ENCODE assay signal across 23 mouse cellular contexts in genomic region chr7:136487556-136487955, GRCm38 (mm10).
A peak's percentile ranks its signal among the peaks of the same experiment; 100 is the strongest.
DNase-seq lines count a peak whose midpoint lies in the region; ATAC-seq and TF ChIP-seq lines count a peak whose summit lies in the region.
"Had no signal": no experiment of that assay in that cellular context is flagged by ENCODE, and none has a peak within 500 bp of the region (broad histone marks: within the 10 kb centered on the region; RNA-seq: fewer than 3 reads in every experiment).

No protein-coding gene starts in this region.

- TF ChIP-seq CTCF in hindbrain, postnatal 0 days (IDR thresholded peaks at IDR 0.05; ENCODE audit: low read depth), result no peak
- no peak for TF ChIP-seq CTCF in brain, embryonic 14.5 days (IDR thresholded peaks at IDR 0.05; ENCODE audit: borderline replicate concordance, extremely low read depth, insufficient read depth, insufficient read length)

- WGBS in embryonic facial prominence, embryonic 14.5 days, result 34% methylated on average over 5 of the region's 5 CpGs
- 51% methylated on average over 5 of the region's 5 CpGs for WGBS in embryonic facial prominence, embryonic 10.5 days
- 58% methylated on average over 5 of the region's 5 CpGs for WGBS in hindbrain, postnatal 0 days
- WGBS in hindbrain, embryonic 11.5 days, result 68% methylated on average over 5 of the region's 5 CpGs
- WGBS in limb, embryonic 14.5 days, result 26% methylated on average over 5 of the region's 5 CpGs

- H3K4me3 ChIP-seq in embryonic facial prominence, embryonic 14.5 days (ENCODE audit: low read depth, low read length), result no peak overlapping the region
- H3K4me3 ChIP-seq in embryonic facial prominence, embryonic 10.5 days, result no peak overlapping the region
- no peak overlapping the region for H3K4me3 ChIP-seq in hindbrain, postnatal 0 days (ENCODE audit: low read length)
- no peak overlapping the region for H3K4me3 ChIP-seq in hindbrain, embryonic 11.5 days (ENCODE audit: low read depth, low read length)
- no peak overlapping the region for H3K4me3 ChIP-seq in limb, embryonic 14.5 days (replicated peaks; ENCODE audit: low read length)
- H3K4me3 ChIP-seq: embryonic facial prominence, embryonic 12.5 days; forebrain, embryonic 12.5 days; heart, embryonic 15.5 days had no signal

- no peak overlapping the region for H3K4me2 ChIP-seq in embryonic facial prominence, embryonic 14.5 days (ENCODE audit: low read depth, low read length)
- no peak overlapping the region for H3K4me2 ChIP-seq in hindbrain, postnatal 0 days (ENCODE audit: low read depth, low read length)
- H3K4me2 ChIP-seq in hindbrain, embryonic 11.5 days (replicated peaks; ENCODE audit: low read depth, low read length), result no peak overlapping the region
- H3K4me2 ChIP-seq in limb, embryonic 14.5 days (replicated peaks; ENCODE audit: low read depth, low read length, severe bottlenecking), result no peak overlapping the region
- H3K4me2 ChIP-seq: embryonic facial prominence, embryonic 12.5 days; forebrain, embryonic 12.5 days; heart, embryonic 11.5 days; heart, embryonic 15.5 days had no signal

- no peak overlapping the region for H3K27ac ChIP-seq in embryonic facial prominence, embryonic 14.5 days (replicated peaks; ENCODE audit: low read depth, low read length)
- no peak overlapping the region; the same call in 1 of the 2 replicates for H3K27ac ChIP-seq in embryonic facial prominence, embryonic 10.5 days (replicated peaks)
- H3K27ac ChIP-seq in hindbrain, postnatal 0 days, result 0 out of 2 replicates have a peak overlapping the region, but pooled peaks have one; percentile 11
- H3K27ac ChIP-seq in hindbrain, embryonic 11.5 days (ENCODE audit: low read depth, low read length), result no peak overlapping the region
- peak overlapping the region; percentile 46; the same call in 1 of the 2 replicates for H3K27ac ChIP-seq in limb, embryonic 14.5 days (replicated peaks; ENCODE audit: low read depth, low read length)
- H3K27ac ChIP-seq: embryonic facial prominence, embryonic 12.5 days; forebrain, embryonic 12.5 days; heart, embryonic 15.5 days had no signal

- no peak overlapping the region for H3K9ac ChIP-seq in embryonic facial prominence, embryonic 14.5 days (ENCODE audit: low read depth, low read length)
- H3K9ac ChIP-seq in hindbrain, postnatal 0 days (replicated peaks; ENCODE audit: low read length), result no peak overlapping the region
- no peak overlapping the region for H3K9ac ChIP-seq in hindbrain, embryonic 11.5 days (ENCODE audit: low read depth, low read length)
- H3K9ac ChIP-seq in limb, embryonic 14.5 days (ENCODE audit: low read depth, low read length, severe bottlenecking), result 0 out of 2 replicates have a peak overlapping the region, but pooled peaks have one; percentile 8
- H3K9ac ChIP-seq: embryonic facial prominence, embryonic 12.5 days; forebrain, embryonic 12.5 days; heart, embryonic 15.5 days had no signal

- no peak for ATAC-seq in embryonic facial prominence, embryonic 14.5 days (ENCODE audit: low read depth)
- no peak for ATAC-seq in hindbrain, postnatal 0 days
- ATAC-seq in hindbrain, embryonic 11.5 days (ENCODE audit: low FRiP score), result no peak
- no peak for ATAC-seq in limb, embryonic 14.5 days (ENCODE audit: low FRiP score, low read depth)
- ATAC-seq: CD4-positive, CD25-positive, alpha-beta regulatory T cell, adult 4 months; forebrain, embryonic 16.5 days had no signal

- H3K4me1 ChIP-seq in embryonic facial prominence, embryonic 14.5 days (ENCODE audit: control insufficient read depth, insufficient read depth, low read length), result peaks cover 7% of the 10 kb centered on the region
- H3K4me1 ChIP-seq in embryonic facial prominence, embryonic 10.5 days, result peaks cover 45% of the 10 kb centered on the region
- peaks cover 7% of the 10 kb centered on the region; the same call in 1 of the 2 replicates for H3K4me1 ChIP-seq in hindbrain, postnatal 0 days (ENCODE audit: insufficient read depth, low read length)
- H3K4me1 ChIP-seq in hindbrain, embryonic 11.5 days (replicated peaks; ENCODE audit: control insufficient read depth, insufficient read depth, low read length), result peaks cover 2% of the 10 kb centered on the region; the same call in 1 of the 2 replicates
- peaks cover 39% of the 10 kb centered on the region for H3K4me1 ChIP-seq in limb, embryonic 14.5 days (ENCODE audit: control insufficient read depth, insufficient read depth, low read length)
- H3K4me1 ChIP-seq: heart, embryonic 15.5 days had no signal

- no peaks in the 10 kb centered on the region for H3K36me3 ChIP-seq in embryonic facial prominence, embryonic 14.5 days (ENCODE audit: control insufficient read depth, insufficient read depth, low read length)
- H3K36me3 ChIP-seq in embryonic facial prominence, embryonic 10.5 days (replicated peaks), result no peaks in the 10 kb centered on the region
- H3K36me3 ChIP-seq in hindbrain, postnatal 0 days (ENCODE audit: insufficient read depth, low read length), result no peaks in the 10 kb centered on the region
- H3K36me3 ChIP-seq in hindbrain, embryonic 11.5 days (ENCODE audit: control insufficient read depth, insufficient read depth, low read length), result no peaks in the 10 kb centered on the region
- H3K36me3 ChIP-seq in limb, embryonic 14.5 days (ENCODE audit: control insufficient read depth, insufficient read depth, low read length), result no peaks in the 10 kb centered on the region
- H3K36me3 ChIP-seq: embryonic facial prominence, embryonic 12.5 days; forebrain, embryonic 12.5 days; G1E; heart, embryonic 15.5 days had no signal

- peak; percentile 61 for DNase-seq in embryonic facial prominence, embryonic 14.5 days (ENCODE audit: low spot score)
- no peak for DNase-seq in embryonic facial prominence, embryonic 10.5 days (ENCODE audit: low spot score)
- DNase-seq in hindbrain, postnatal 0 days (ENCODE audit: low spot score), result no peak
- no peak for DNase-seq in hindbrain, embryonic 11.5 days (ENCODE audit: low spot score)
- peak; percentile 39 for DNase-seq in brain, embryonic 14.5 days (ENCODE audit: low read depth)
- DNase-seq in limb, embryonic 14.5 days (ENCODE audit: low spot score), result no peak
- DNase-seq in adipocyte (ENCODE audit: low spot score), result no peak
- DNase-seq in heart, adult 8-10 months (ENCODE audit: low spot score), result no peak
- DNase-seq: adrenal gland, postnatal 10 days; B cell, adult 2 months; cerebellum, adult 18-20 months; cerebellum, postnatal 14 days; embryo, embryonic 11 days; gastrocnemius, postnatal 10 days; heart, adult 18-20 months; heart, postnatal 14 days had no signal

- no peaks in the 10 kb centered on the region; the same call in 1 of the 2 replicates for H3K27me3 ChIP-seq in embryonic facial prominence, embryonic 14.5 days (replicated peaks; ENCODE audit: control insufficient read depth, insufficient read depth, low read length)
- H3K27me3 ChIP-seq in embryonic facial prominence, embryonic 10.5 days (replicated peaks; ENCODE audit: low read depth, poor library complexity, severe bottlenecking), result peaks cover 71% of the 10 kb centered on the region
- no peaks in the 10 kb centered on the region for H3K27me3 ChIP-seq in hindbrain, postnatal 0 days (ENCODE audit: insufficient read depth, low read length)
- H3K27me3 ChIP-seq in hindbrain, embryonic 11.5 days (ENCODE audit: control insufficient read depth, insufficient read depth, low read length), result no peaks in the 10 kb centered on the region
- 0 out of 2 replicates have a peak, but pooled peaks cover 5% of the 10 kb centered on the region for H3K27me3 ChIP-seq in limb, embryonic 14.5 days (ENCODE audit: control insufficient read depth, insufficient read depth, low read length)
- H3K27me3 ChIP-seq: embryonic facial prominence, embryonic 12.5 days had no signal

- H3K9me3 ChIP-seq in embryonic facial prominence, embryonic 14.5 days (ENCODE audit: control insufficient read depth, low read length), result no peaks in the 10 kb centered on the region
- no peaks in the 10 kb centered on the region for H3K9me3 ChIP-seq in embryonic facial prominence, embryonic 10.5 days
- no peaks in the 10 kb centered on the region for H3K9me3 ChIP-seq in hindbrain, postnatal 0 days (ENCODE audit: low read length)
- no peaks in the 10 kb centered on the region for H3K9me3 ChIP-seq in hindbrain, embryonic 11.5 days (ENCODE audit: control insufficient read depth, low read length)
- no peaks in the 10 kb centered on the region for H3K9me3 ChIP-seq in limb, embryonic 14.5 days (ENCODE audit: control insufficient read depth, low read length)
- H3K9me3 ChIP-seq: embryonic facial prominence, embryonic 12.5 days; forebrain, embryonic 12.5 days; heart, embryonic 15.5 days had no signal

- no peak for TF ChIP-seq POLR2A in brain, embryonic 14.5 days (IDR thresholded peaks at IDR 0.05; ENCODE audit: borderline replicate concordance, extremely low read depth, insufficient read depth, insufficient read length, poor library complexity, severe bottlenecking)
- no peak for TF ChIP-seq POLR2A in limb, embryonic 14.5 days (IDR thresholded peaks at IDR 0.05; ENCODE audit: borderline replicate concordance, extremely low read depth, insufficient read depth, insufficient read length)

Comparison
In these comparisons a context has a peak if more than half of its experiments do, and no peak if none do; other contexts are left out.
1. DNase-seq: peak in embryonic facial prominence, embryonic 14.5 days (single experiment) and brain, embryonic 14.5 days (single experiment); none in embryonic facial prominence, embryonic 10.5 days (single experiment), hindbrain, postnatal 0 days (single experiment), hindbrain, embryonic 11.5 days (single experiment), limb, embryonic 14.5 days (single experiment), adipocyte (single experiment) and heart, adult 8-10 months (single experiment).
2. H3K27ac ChIP-seq: peak in hindbrain, postnatal 0 days (single experiment) and limb, embryonic 14.5 days (single experiment); none in embryonic facial prominence, embryonic 14.5 days (single experiment), embryonic facial prominence, embryonic 10.5 days (single experiment) and hindbrain, embryonic 11.5 days (single experiment).